Mouse (Mus musculus): ENCODE measurements around the gene Serpine3. TPM values are rescaled to one million over a fixed set of nuclear protein-coding genes. Genes with fewer than 3 reads are reported as not detected.

The Serpine3 gene
- polyA plus RNA-seq, 1 experiment from 2014 or later: not detected

GRCm38 (mm10) chr14:62664976-62665673 lies 1.7 kb downstream of the Serpine3 start:
- Histone ChIP-seq H3K9me3 (ENCODE audit: low read depth, low read length) (no peaks in the 10 kb centered on the region), H3K4me1 (ENCODE audit: insufficient read depth) (no peaks in the 10 kb centered on the region), H3K4me3 (ENCODE audit: low read depth, low read length) (no peak overlapping the region), H3K27me3 (ENCODE audit: insufficient read depth, low read length) (no peaks in the 10 kb centered on the region), H3K36me3 (ENCODE audit: insufficient read depth) (no peaks in the 10 kb centered on the region), H3K4me2 (no peak overlapping the region), H3K9ac (no peak overlapping the region), H3K27ac (ENCODE audit: low read depth) (no peak overlapping the region)
- 39% methylated on average over 9 of the region's 9 CpGs for WGBS
- no peak for ATAC-seq (ENCODE audit: insufficient read depth)
- TF ChIP-seq CTCF (IDR thresholded peaks at IDR 0.05; ENCODE audit: low read depth): no peak
- DNase-seq: no peak

- no peaks in the 10 kb centered on the region for H3K27me3 ChIP-seq (ENCODE audit: insufficient read depth, low read length)
- DNase-seq: no peak
- no peak overlapping the region for H3K27ac ChIP-seq (ENCODE audit: low read depth)
- H3K4me2 ChIP-seq: no peak overlapping the region
- H3K9me3 ChIP-seq (ENCODE audit: low read depth, low read length): no peaks in the 10 kb centered on the region
- H3K9ac ChIP-seq: no peak overlapping the region
- H3K36me3 ChIP-seq (ENCODE audit: insufficient read depth): no peaks in the 10 kb centered on the region
- H3K4me3 ChIP-seq (ENCODE audit: low read depth, low read length): no peak overlapping the region
- ATAC-seq (ENCODE audit: insufficient read depth): no peak
- 86% methylated on average over 3 of the region's 3 CpGs for WGBS
- no peaks in the 10 kb centered on the region for H3K4me1 ChIP-seq (ENCODE audit: insufficient read depth)
- no peak for TF ChIP-seq CTCF (IDR thresholded peaks at IDR 0.05; ENCODE audit: low read depth)
These were observed 10.2 kb downstream of the Serpine3 start for GRCm38 (mm10) chr14:62673646-62674045.

GRCm38 (mm10) chr14:62718161-62718560 lies 54.7 kb downstream of the Serpine3 start:
- no peaks in the 10 kb centered on the region for H3K4me1 ChIP-seq (ENCODE audit: insufficient read depth)
- no peak overlapping the region for H3K4me3 ChIP-seq (ENCODE audit: low read depth, low read length)
- H3K9me3 ChIP-seq (ENCODE audit: low read depth, low read length): no peaks in the 10 kb centered on the region
- H3K9ac ChIP-seq: no peak overlapping the region
- peaks cover 30% of the 10 kb centered on the region for H3K36me3 ChIP-seq (ENCODE audit: insufficient read depth)
- H3K27me3 ChIP-seq (ENCODE audit: insufficient read depth, low read length): no peaks in the 10 kb centered on the region
- no peak for ATAC-seq (ENCODE audit: insufficient read depth)
- 80% methylated on average over 2 of the region's 2 CpGs for WGBS
- no peak for TF ChIP-seq CTCF (IDR thresholded peaks at IDR 0.05; ENCODE audit: low read depth)
- no peak for DNase-seq
- H3K4me2 ChIP-seq: no peak overlapping the region
- no peak overlapping the region for H3K27ac ChIP-seq (ENCODE audit: low read depth)

- Histone ChIP-seq H3K4me1 (ENCODE audit: insufficient read depth) (no peaks in the 10 kb centered on the region), H3K4me3 (ENCODE audit: low read depth, low read length) (no peak overlapping the region), H3K9ac (no peak overlapping the region), H3K36me3 (ENCODE audit: insufficient read depth) (peaks cover 3% of the 10 kb centered on the region; the same call in 1 of the 2 replicates), H3K27ac (ENCODE audit: low read depth) (no peak overlapping the region), H3K27me3 (ENCODE audit: insufficient read depth, low read length) (no peaks in the 10 kb centered on the region), H3K9me3 (ENCODE audit: low read depth, low read length) (no peaks in the 10 kb centered on the region), H3K4me2 (no peak overlapping the region)
- no peak for TF ChIP-seq CTCF (IDR thresholded peaks at IDR 0.05; ENCODE audit: low read depth)
- ATAC-seq (ENCODE audit: insufficient read depth): no peak
- 60% methylated on average over 1 of the region's 1 CpGs for WGBS
- DNase-seq: no peak
These were observed 58.2 kb downstream of the Serpine3 start for GRCm38 (mm10) chr14:62721625-62722024.

GRCm38 (mm10) chr14:62724560-62724959 lies 61.1 kb downstream of the Serpine3 start:
- 0 out of 2 replicates have a peak, but pooled peaks cover 3% of the 10 kb centered on the region for H3K36me3 ChIP-seq (ENCODE audit: insufficient read depth)
- H3K27ac ChIP-seq (ENCODE audit: low read depth): no peak overlapping the region
- no peaks in the 10 kb centered on the region for H3K4me1 ChIP-seq (ENCODE audit: insufficient read depth)
- H3K9ac ChIP-seq: no peak overlapping the region
- H3K9me3 ChIP-seq (ENCODE audit: low read depth, low read length): no peaks in the 10 kb centered on the region
- no peak for TF ChIP-seq CTCF (IDR thresholded peaks at IDR 0.05; ENCODE audit: low read depth)
- H3K4me3 ChIP-seq (ENCODE audit: low read depth, low read length): no peak overlapping the region
- ATAC-seq (ENCODE audit: insufficient read depth): no peak
- DNase-seq: no peak
- H3K27me3 ChIP-seq (ENCODE audit: insufficient read depth, low read length): no peaks in the 10 kb centered on the region
- H3K4me2 ChIP-seq: no peak overlapping the region

- no peak for TF ChIP-seq CTCF (IDR thresholded peaks at IDR 0.05; ENCODE audit: low read depth)
- Histone ChIP-seq H3K27me3 (ENCODE audit: insufficient read depth, low read length) (no peaks in the 10 kb centered on the region), H3K4me1 (ENCODE audit: insufficient read depth) (no peaks in the 10 kb centered on the region), H3K4me3 (ENCODE audit: low read depth, low read length) (no peak overlapping the region), H3K9ac (no peak overlapping the region), H3K27ac (ENCODE audit: low read depth) (no peak overlapping the region), H3K36me3 (ENCODE audit: insufficient read depth) (peaks cover 38% of the 10 kb centered on the region), H3K9me3 (ENCODE audit: low read depth, low read length) (no peaks in the 10 kb centered on the region), H3K4me2 (no peak overlapping the region)
- DNase-seq: no peak
- no peak for ATAC-seq (ENCODE audit: insufficient read depth)
- 73% methylated on average over 1 of the region's 1 CpGs for WGBS
These were observed 68.4 kb downstream of the Serpine3 start for GRCm38 (mm10) chr14:62731902-62732301.

GRCm38 (mm10) chr14:62733666-62734065 lies 70.2 kb downstream of the Serpine3 start:
- ATAC-seq (ENCODE audit: insufficient read depth): no peak
- no peak overlapping the region for H3K27ac ChIP-seq (ENCODE audit: low read depth)
- WGBS: 74% methylated on average over 2 of the region's 2 CpGs

More at GRCm38 (mm10) chr14:62733666-62734065, 70.2 kb downstream of the Serpine3 start:
- no peak overlapping the region for H3K9ac ChIP-seq
- H3K4me3 ChIP-seq (ENCODE audit: low read depth, low read length): no peak overlapping the region
- no peaks in the 10 kb centered on the region for H3K4me1 ChIP-seq (ENCODE audit: insufficient read depth)
- no peaks in the 10 kb centered on the region for H3K27me3 ChIP-seq (ENCODE audit: insufficient read depth, low read length)
- TF ChIP-seq CTCF (IDR thresholded peaks at IDR 0.05; ENCODE audit: low read depth): no peak
- no peaks in the 10 kb centered on the region for H3K9me3 ChIP-seq (ENCODE audit: low read depth, low read length)
- peaks cover 47% of the 10 kb centered on the region for H3K36me3 ChIP-seq (ENCODE audit: insufficient read depth)
- DNase-seq: no peak
- H3K4me2 ChIP-seq: no peak overlapping the region

All from lung, embryonic 14.5 days (tissue).